In the genomic region with DNA sequence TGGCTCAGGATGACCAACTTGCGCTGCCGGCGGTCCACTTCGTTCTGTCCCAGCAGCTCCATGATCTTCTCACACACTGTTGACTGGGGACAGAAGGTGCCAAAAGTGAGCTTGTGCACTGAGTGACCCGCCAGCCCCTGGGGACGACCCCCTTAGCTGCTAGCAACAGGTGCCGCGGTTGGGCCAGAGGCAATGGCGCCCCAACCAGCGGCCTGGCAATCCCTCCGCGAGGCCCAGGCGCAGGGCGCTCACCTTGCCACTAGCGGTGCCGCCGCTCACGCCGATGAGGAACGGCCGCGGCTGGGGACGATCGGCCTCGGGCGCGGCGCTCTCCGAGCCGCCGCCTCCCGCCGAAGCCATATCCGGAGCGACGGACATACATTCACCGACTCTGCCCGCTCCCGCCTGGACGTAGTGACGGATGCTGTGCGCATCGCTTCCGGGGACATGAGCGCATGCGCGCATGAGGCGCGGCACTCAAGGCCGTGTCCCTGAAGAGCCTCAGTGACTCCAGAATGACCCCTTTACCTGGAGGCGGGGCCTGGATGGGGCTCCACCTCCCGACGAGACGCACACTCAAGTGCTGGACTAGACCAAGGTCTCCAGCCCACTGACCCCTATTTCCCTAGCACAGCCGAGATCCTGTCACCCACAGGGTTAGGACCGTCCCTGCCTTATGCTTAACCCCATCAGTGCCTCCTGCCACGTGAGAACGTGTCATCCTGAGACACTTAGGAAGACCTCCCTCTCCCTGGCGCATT, we compare ENCODE assay signal across 8 mouse cellular contexts. TPM values are rescaled to one million over a fixed set of nuclear protein-coding genes. Genes with fewer than 3 reads are reported as not detected.
A peak's percentile ranks its signal among the peaks of the same experiment; 100 is the strongest.
DNase-seq lines count a peak whose midpoint lies in the region; ATAC-seq lines count a peak whose summit lies in the region.

A gene (minus strand): TSS at position 503 of the 761 bp plus-strand sequence.

- H3K9me3 ChIP-seq in hindbrain, embryonic 13.5 days, result no peaks in the 10 kb centered on the region

- H3K4me1 ChIP-seq in hindbrain, embryonic 13.5 days (replicated peaks), result peaks cover 15% of the 10 kb centered on the region

- WGBS in hindbrain, embryonic 13.5 days, result 1% methylated on average over 59 of the region's 59 CpGs

- peaks cover 30% of the 10 kb centered on the region for H3K36me3 ChIP-seq in hindbrain, embryonic 13.5 days

- peak within 1 kb of the TSS; percentile 64 for H3K27ac ChIP-seq in hindbrain, embryonic 13.5 days

- H3K9ac ChIP-seq in hindbrain, embryonic 13.5 days, result peak within 1 kb of the TSS; percentile 88

- H3K27me3 ChIP-seq in hindbrain, embryonic 13.5 days, result no peaks in the 10 kb centered on the region

- peak within 1 kb of the TSS; percentile 77 for H3K4me3 ChIP-seq in hindbrain, embryonic 13.5 days

- peak within 1 kb of the TSS; percentile 86 for H3K4me2 ChIP-seq in hindbrain, embryonic 13.5 days

- ATAC-seq in hindbrain, embryonic 13.5 days (ENCODE audit: low FRiP score), result peak; percentile 90

- DNase-seq in Muller cell, postnatal 12 days (ENCODE audit: inconsistent ontology term), result peak; percentile 90
- DNase-seq in cerebellum, adult 9-11 months, result peak; percentile 94
- DNase-seq in frontal cortex, postnatal 14 days (ENCODE audit: low spot score in 2 of 2), result peak; percentile 84 to 86
- DNase-seq in layer of hippocampus, postnatal 25 days (ENCODE audit: extremely low spot score in 1 of 2, low spot score in 1 of 2), result peak; percentile 74 to 79
- DNase-seq in lung, postnatal 25 days (ENCODE audit: low spot score), result peak; percentile 93
- peak; percentile 89 for DNase-seq in retina, embryonic 14.5 days (ENCODE audit: low spot score)
- DNase-seq in thymus, postnatal 4 days, result peak; percentile 90

RNA-seq across cellular contexts. Expression of the gene that starts here (rescaled TPM):
- polyA plus RNA-seq in hindbrain, embryonic 13.5 days (2015; fragmentation: Nextera tagmentation; extraction: Ambion mirVana), result 78.6 and 80.2 TPM in 2 replicates
- total RNA-seq in layer of hippocampus, postnatal 25 days (2021), result 10 to 100 TPM; 52.8 to 60.0 TPM

Comparison
In these comparisons a context has a peak if more than half of its experiments do, and no peak if none do; other contexts are left out.
1. Peak in every context shown above with its lines: DNase-seq, ATAC-seq, H3K4me3 ChIP-seq and H3K27ac ChIP-seq.